Mouse (Mus musculus): ENCODE data around the gene Otulin. TPM values are rescaled to one million over a fixed set of nuclear protein-coding genes. Genes with fewer than 3 reads are reported as not detected.
A peak's percentile ranks its signal among the peaks of the same experiment; 100 is the strongest.

The Otulin gene
- total and polyA plus RNA-seq, 3 experiments, result 65.5 to 70.6 TPM; not detected in 1

GRCm38 (mm10) chr15:27665392-27665911 lies 35.0 kb upstream of the Otulin start:
- H3K27ac ChIP-seq (ENCODE audit: control insufficient read depth, low read depth, low read length), result peak overlapping the region; percentile 58

DNA sequence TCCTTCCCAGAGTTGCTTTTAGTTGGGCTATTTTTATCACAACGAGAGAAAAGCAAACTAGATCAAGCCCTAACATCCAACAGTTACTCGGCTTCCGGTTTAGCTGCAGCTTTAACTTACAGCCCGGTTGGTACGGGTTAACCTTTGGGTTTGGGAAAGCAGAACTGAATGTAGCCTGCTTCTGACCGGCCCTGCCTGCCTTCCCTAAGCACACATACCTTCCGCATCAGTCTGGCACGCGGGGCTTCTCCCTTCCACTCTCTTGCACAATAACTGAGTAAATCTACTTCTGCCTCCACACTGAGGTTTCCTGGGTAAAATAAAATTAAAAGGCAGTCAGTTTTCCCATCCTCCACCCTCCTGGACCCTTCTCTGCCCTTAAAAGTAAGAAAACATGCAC lies 33.6 kb upstream of the Otulin start:
- Histone ChIP-seq H3K79me2 (ENCODE audit: control insufficient read depth, insufficient read depth, low read length, poor library complexity) (no peaks in the 10 kb centered on the region; the same call in 1 of the 2 replicates), H3K9me3 (replicated peaks; ENCODE audit: insufficient read depth, low read length) (no peaks in the 10 kb centered on the region), H3K4me1 (ENCODE audit: control insufficient read depth in 1 of 2, insufficient read depth in 2 of 2, low read length in 2 of 2) (peaks cover 22 to 34% of the 10 kb centered on the region in 2 experiments), H3K4me3 (ENCODE audit: control insufficient read depth in 1 of 2, insufficient read depth in 1 of 2, low read depth in 2 of 2, low read length in 2 of 2) (no peak overlapping the region), H3K27ac (ENCODE audit: control insufficient read depth, low read depth, low read length) (no peak overlapping the region), H3K9ac (ENCODE audit: control insufficient read depth, low read depth, low read length, poor library complexity, severe bottlenecking) (no peak overlapping the region), H3K27me3 (ENCODE audit: control insufficient read depth in 1 of 2, insufficient read depth in 2 of 2, low read length in 2 of 2) (no peaks in the 10 kb centered on the region), H3K36me3 (ENCODE audit: control insufficient read depth in 1 of 2, insufficient read depth in 2 of 2, low read length in 2 of 2) (peaks cover 0 to 31% of the 10 kb centered on the region in 2 experiments; a peak in 2 of 4 replicates)
- no peak for DNase-seq (ENCODE audit: low read depth, low spot score)
- TF ChIP-seq POLR2AphosphoS5 (IDR thresholded peaks at IDR 0.05; ENCODE audit: borderline replicate concordance, low read depth, low read length) (no peak), MAFK (IDR thresholded peaks at IDR 0.05; ENCODE audit: borderline replicate concordance, low read depth, low read length) (no peak), ZNF384 (IDR thresholded peaks at IDR 0.05; ENCODE audit: low read depth, low read length) (no peak), POLR2A (IDR thresholded peaks at IDR 0.05; ENCODE audit: control insufficient read depth in 1 of 2, insufficient read depth in 1 of 2, low read depth in 1 of 2, low read length in 2 of 2, poor library complexity in 1 of 2) (no peak), ETS1 (IDR thresholded peaks at IDR 0.05; ENCODE audit: low read depth, low read length) (no peak), RAD21 (IDR thresholded peaks at IDR 0.05; ENCODE audit: low read depth, low read length) (no peak), USF1 (IDR thresholded peaks at IDR 0.05; ENCODE audit: low read depth, low read length) (no peak), SMC3 (IDR thresholded peaks at IDR 0.05; ENCODE audit: low read depth, low read length) (no peak)

More at GRCm38 (mm10) chr15:27665392-27665911, 35.0 kb upstream of the Otulin start:
- peak overlapping the region; percentile 51 to 55 for H3K4me3 ChIP-seq (ENCODE audit: control insufficient read depth in 1 of 2, insufficient read depth in 1 of 2, low read depth in 2 of 2, low read length in 2 of 2)
- TF ChIP-seq ZNF384 (IDR thresholded peaks at IDR 0.05; ENCODE audit: low read depth, low read length) (no peak), MYC (IDR thresholded peaks at IDR 0.05; ENCODE audit: low read depth, low read length) (peak; percentile 80), NRF1 (IDR thresholded peaks at IDR 0.05; ENCODE audit: insufficient read depth, low read depth, low read length, poor library complexity, severe bottlenecking) (peak; percentile 79), SIN3A (IDR thresholded peaks at IDR 0.05; ENCODE audit: low read length) (no peak), CTCF (IDR thresholded peaks at IDR 0.05 in 2 of 3, conservative IDR thresholded peaks at IDR 0.05 in 1 of 3; ENCODE audit: control insufficient read depth in 1 of 3, insufficient read depth in 1 of 3, low read depth in 2 of 3, low read length in 3 of 3, poor library complexity in 1 of 3, severe bottlenecking in 1 of 3) (no peak), E2F4 (IDR thresholded peaks at IDR 0.05; ENCODE audit: borderline replicate concordance, low read depth, low read length) (no peak), USF2 (IDR thresholded peaks at IDR 0.05; ENCODE audit: borderline replicate concordance in 1 of 2, insufficient read depth in 1 of 2, low read depth in 1 of 2, low read length in 2 of 2) (0 out of 4 replicates have a peak, but pooled peaks of 1 of the 2 experiments have one; percentile 40), BHLHE40 (IDR thresholded peaks at IDR 0.05; ENCODE audit: borderline replicate concordance, low read depth, low read length) (peak; percentile 75; the same call in 1 of the 2 replicates), ZC3H11A (IDR thresholded peaks at IDR 0.05; ENCODE audit: low read depth, low read length) (no peak), MAZ (IDR thresholded peaks at IDR 0.05; ENCODE audit: low read depth, low read length) (no peak), RCOR1 (IDR thresholded peaks at IDR 0.05; ENCODE audit: low read depth, low read length) (peak; percentile 48; the same call in 1 of the 2 replicates), POLR2AphosphoS5 (IDR thresholded peaks at IDR 0.05; ENCODE audit: borderline replicate concordance, low read depth, low read length) (no peak), KAT2A (conservative IDR thresholded peaks at IDR 0.05; ENCODE audit: low read depth, low read length) (no peak), UBTF (IDR thresholded peaks at IDR 0.05; ENCODE audit: borderline replicate concordance, insufficient read depth, low read depth, low read length) (no peak), MAFK (IDR thresholded peaks at IDR 0.05; ENCODE audit: borderline replicate concordance, low read depth, low read length) (no peak), POLR2A (IDR thresholded peaks at IDR 0.05; ENCODE audit: control insufficient read depth in 1 of 2, insufficient read depth in 1 of 2, low read depth in 1 of 2, low read length in 2 of 2, poor library complexity in 1 of 2) (peak in 1 of 2 experiments; percentile 28; a peak in 1 of 4 replicates), TBP (IDR thresholded peaks at IDR 0.05; ENCODE audit: low read depth, low read length) (peak; percentile 35; the same call in 1 of the 2 replicates), MXI1 (IDR thresholded peaks at IDR 0.05; ENCODE audit: low read depth, low read length) (no peak; the same call in 1 of the 2 replicates), GATA1 (IDR thresholded peaks at IDR 0.05; ENCODE audit: low read depth, low read length) (no peak), MAX (IDR thresholded peaks at IDR 0.05; ENCODE audit: low read length) (peak; percentile 94), ELF1 (IDR thresholded peaks at IDR 0.05; ENCODE audit: low read depth, low read length) (peak; percentile 18; the same call in 1 of the 2 replicates), EP300 (IDR thresholded peaks at IDR 0.05; ENCODE audit: low read depth in 1 of 2, low read length in 2 of 2) (peak in 1 of 2 experiments; percentile 53; a peak in 1 of 4 replicates), MEF2A (IDR thresholded peaks at IDR 0.05; ENCODE audit: extremely low read depth, insufficient replicate concordance, low read depth, low read length, poor library complexity, severe bottlenecking) (no peak), USF1 (IDR thresholded peaks at IDR 0.05; ENCODE audit: low read depth, low read length) (peak; percentile 85), GABPA (IDR thresholded peaks at IDR 0.05; ENCODE audit: low read depth, low read length) (no peak), NELFE (IDR thresholded peaks at IDR 0.05; ENCODE audit: low read depth, low read length) (no peak; the same call in 1 of the 2 replicates), CHD2 (IDR thresholded peaks at IDR 0.05; ENCODE audit: low read length) (no peak), TAL1 (IDR thresholded peaks at IDR 0.05; ENCODE audit: low read length) (no peak), ZMIZ1 (IDR thresholded peaks at IDR 0.05; ENCODE audit: low read depth, low read length) (no peak), JUND (IDR thresholded peaks at IDR 0.05; ENCODE audit: low read depth, low read length) (no peak)
- no peaks in the 10 kb centered on the region for H3K27me3 ChIP-seq (ENCODE audit: control insufficient read depth in 1 of 2, insufficient read depth in 2 of 2, low read length in 2 of 2)
- DNase-seq (ENCODE audit: low read depth, low spot score), result peak; percentile 80
- no peaks in the 10 kb centered on the region; the same call in 1 of the 2 replicates for H3K79me2 ChIP-seq (ENCODE audit: control insufficient read depth, insufficient read depth, low read length, poor library complexity)
- H3K4me1 ChIP-seq (ENCODE audit: control insufficient read depth in 1 of 2, insufficient read depth in 2 of 2, low read length in 2 of 2), result peaks cover 30 to 42% of the 10 kb centered on the region in 2 experiments
- H3K9ac ChIP-seq (ENCODE audit: control insufficient read depth, low read depth, low read length, poor library complexity, severe bottlenecking), result peak overlapping the region; percentile 66
- H3K9me3 ChIP-seq (replicated peaks; ENCODE audit: insufficient read depth, low read length), result no peaks in the 10 kb centered on the region
- peaks cover 0 to 33% of the 10 kb centered on the region in 2 experiments; a peak in 2 of 4 replicates for H3K36me3 ChIP-seq (ENCODE audit: control insufficient read depth in 1 of 2, insufficient read depth in 2 of 2, low read length in 2 of 2)

Measured in MEL (cell line).